Mouse (Mus musculus) heart, embryonic 12.5 days (tissue): ENCODE measurements at regions not wholly inside any gene's neighbourhood (a gene's known extent, or its start where the extent isn't known, plus 50 kb on each side); places are given as distances from the start of the nearest gene placed in this dataset.

Source experiments
- ATAC-seq: fragments of 200-750 bp; cut with Nextera tagmentation; 2 replicates; pipeline ENCODE4 v1.8.0; 2017; ENCODE audit warnings: moderate TSS enrichment, moderate library complexity; ENCODE audit not compliant: insufficient number of reproducible peaks, low FRiP score
- H3K27ac ChIP-seq: fragments of 300-500 bp; sonication (generic); 2 replicates; pipeline ENCODE4 v1.5.1; 2016; ENCODE audit warnings: mild to moderate bottlenecking, moderate library complexity; ENCODE audit not compliant: poor library complexity, severe bottlenecking
- H3K27me3 ChIP-seq: fragments of 300-500 bp; sonication (generic); replicated peaks from 2 replicates; pipeline ENCODE4 v1.6.1; 2016; ENCODE audit warnings: mild to moderate bottlenecking, moderate library complexity
- H3K36me3 ChIP-seq: fragments of 300-500 bp; sonication (generic); 2 replicates; pipeline ENCODE4 v1.6.1; 2016; ENCODE audit warnings: mild to moderate bottlenecking, moderate library complexity
- H3K4me1 ChIP-seq: fragments of 300-500 bp; sonication (generic); replicated peaks from 2 replicates; pipeline ENCODE4 v1.6.1; 2016; ENCODE audit warnings: mild to moderate bottlenecking
- H3K4me2 ChIP-seq: fragments of 300-500 bp; sonication (generic); 2 replicates; pipeline ENCODE4 v1.6.1; 2016; ENCODE audit warnings: mild to moderate bottlenecking, moderate library complexity
- H3K4me3 ChIP-seq: fragments of 300-500 bp; sonication (generic); 2 replicates; pipeline ENCODE4 v1.5.1; 2016; ENCODE audit warnings: mild to moderate bottlenecking
- H3K9ac ChIP-seq: fragments of 300-500 bp; sonication (generic); 2 replicates; pipeline ENCODE4 v1.6.1; 2016; ENCODE audit warnings: mild to moderate bottlenecking, moderate library complexity
- H3K9me3 ChIP-seq: fragments of 300-500 bp; sonication (generic); replicated peaks from 2 replicates; pipeline ENCODE4 v1.6.1; 2016; ENCODE audit warnings: mild to moderate bottlenecking, moderate library complexity
- WGBS: fragments of 180-500 bp; shearing (Covaris S2); methylation state at CpG from one replicate; pipeline ENCODE4 v1.1.7; 2016; 5-methylcytosine and 5-hydroxymethylcytosine counted together

GRCm38 (mm10) chr15:62170337-62170736 lies 1247.5 kb upstream of the A1bg start:
- no peak overlapping the region for H3K4me3 ChIP-seq
- no peak overlapping the region for H3K4me2 ChIP-seq
- H3K27ac ChIP-seq = no peak overlapping the region
- H3K9ac ChIP-seq = no peak overlapping the region
- H3K36me3 ChIP-seq = no peaks in the 10 kb centered on the region
- peaks cover 14% of the 10 kb centered on the region for H3K4me1 ChIP-seq
- no peak for ATAC-seq
- WGBS = 88% methylated on average over 4 of the region's 4 CpGs
- H3K27me3 ChIP-seq = no peaks in the 10 kb centered on the region
- H3K9me3 ChIP-seq = no peaks in the 10 kb centered on the region

- Histone ChIP-seq H3K4me2 (no peak overlapping the region), H3K4me1 (peaks cover 14% of the 10 kb centered on the region), H3K4me3 (no peak overlapping the region), H3K27ac (no peak overlapping the region), H3K36me3 (no peaks in the 10 kb centered on the region), H3K9ac (no peak overlapping the region), H3K27me3 (no peaks in the 10 kb centered on the region), H3K9me3 (no peaks in the 10 kb centered on the region)
- ATAC-seq = no peak
- WGBS = 89% methylated on average over 3 of the region's 3 CpGs
Measured at GRCm38 (mm10) chr15:62169591-62170019, 1246.8 kb upstream of the A1bg start.

- WGBS = 91% methylated on average over 8 of the region's 8 CpGs
Measured at GRCm38 (mm10) chr15:62168958-62169590, 1246.3 kb upstream of the A1bg start.

GRCm38 (mm10) chr15:62168522-62168921 lies 1245.7 kb upstream of the A1bg start:
- Histone ChIP-seq H3K9ac (no peak overlapping the region), H3K4me3 (no peak overlapping the region), H3K27me3 (no peaks in the 10 kb centered on the region), H3K4me2 (no peak overlapping the region), H3K27ac (no peak overlapping the region), H3K4me1 (peaks cover 8% of the 10 kb centered on the region; the same call in 1 of the 2 replicates), H3K9me3 (no peaks in the 10 kb centered on the region), H3K36me3 (no peaks in the 10 kb centered on the region)
- 89% methylated on average over 2 of the region's 2 CpGs for WGBS
- no peak for ATAC-seq

More at GRCm38 (mm10) chr15:62168958-62169590, 1246.3 kb upstream of the A1bg start:
- no peak overlapping the region for H3K4me2 ChIP-seq
- no peak overlapping the region for H3K4me3 ChIP-seq
- H3K36me3 ChIP-seq = no peaks in the 10 kb centered on the region
- H3K9ac ChIP-seq = no peak overlapping the region
- H3K4me1 ChIP-seq = peaks cover 12% of the 10 kb centered on the region
- no peak for ATAC-seq
- no peaks in the 10 kb centered on the region for H3K9me3 ChIP-seq
- H3K27me3 ChIP-seq = no peaks in the 10 kb centered on the region
- no peak overlapping the region for H3K27ac ChIP-seq

- H3K27me3 ChIP-seq = no peaks in the 10 kb centered on the region
- no peak overlapping the region for H3K27ac ChIP-seq
- 88% methylated on average over 5 of the region's 5 CpGs for WGBS
- no peak for ATAC-seq
- H3K4me2 ChIP-seq = no peak overlapping the region
- no peaks in the 10 kb centered on the region for H3K9me3 ChIP-seq
- H3K4me1 ChIP-seq = peaks cover 8% of the 10 kb centered on the region
- no peaks in the 10 kb centered on the region for H3K36me3 ChIP-seq
- H3K4me3 ChIP-seq = no peak overlapping the region
- H3K9ac ChIP-seq = no peak overlapping the region
Measured at GRCm38 (mm10) chr15:62166786-62167185, 1244.0 kb upstream of the A1bg start.

GRCm38 (mm10) chr15:62165826-62166500 lies 1243.2 kb upstream of the A1bg start:
- H3K4me2 ChIP-seq = no peak overlapping the region

GRCm38 (mm10) chr15:62164766-62165410 lies 1242.1 kb upstream of the A1bg start:
- Histone ChIP-seq H3K27me3 (no peaks in the 10 kb centered on the region), H3K27ac (no peak overlapping the region), H3K9me3 (no peaks in the 10 kb centered on the region), H3K36me3 (no peaks in the 10 kb centered on the region), H3K4me2 (no peak overlapping the region), H3K4me1 (peaks cover 9% of the 10 kb centered on the region), H3K9ac (no peak overlapping the region), H3K4me3 (no peak overlapping the region)
- ATAC-seq = no peak
- WGBS = 90% methylated on average over 9 of the region's 9 CpGs

More at GRCm38 (mm10) chr15:62165826-62166500, 1243.2 kb upstream of the A1bg start:
- H3K27ac ChIP-seq = no peak overlapping the region
- ATAC-seq = no peak
- H3K27me3 ChIP-seq = no peaks in the 10 kb centered on the region
- no peaks in the 10 kb centered on the region for H3K9me3 ChIP-seq
- no peak overlapping the region for H3K4me3 ChIP-seq
- H3K9ac ChIP-seq = no peak overlapping the region
- H3K4me1 ChIP-seq = peaks cover 9% of the 10 kb centered on the region
- H3K36me3 ChIP-seq = no peaks in the 10 kb centered on the region
- 90% methylated on average over 10 of the region's 10 CpGs for WGBS

- 60% methylated on average over 5 of the region's 5 CpGs for WGBS
- H3K27ac ChIP-seq = no peak overlapping the region
- H3K4me2 ChIP-seq = no peak overlapping the region
- peaks cover 15% of the 10 kb centered on the region for H3K4me1 ChIP-seq
- H3K9me3 ChIP-seq = no peaks in the 10 kb centered on the region
- H3K36me3 ChIP-seq = no peaks in the 10 kb centered on the region
- no peaks in the 10 kb centered on the region for H3K27me3 ChIP-seq
- no peak overlapping the region for H3K9ac ChIP-seq
- no peak for ATAC-seq
- no peak overlapping the region for H3K4me3 ChIP-seq
Measured at GRCm38 (mm10) chr15:62163203-62163602, 1240.4 kb upstream of the A1bg start.

GRCm38 (mm10) chr15:62162648-62163194 lies 1239.9 kb upstream of the A1bg start:
- 75% methylated on average over 4 of the region's 4 CpGs for WGBS
- ATAC-seq = no peak
- Histone ChIP-seq H3K9ac (no peak overlapping the region), H3K9me3 (no peaks in the 10 kb centered on the region), H3K4me1 (peaks cover 15% of the 10 kb centered on the region), H3K27ac (peak overlapping the region; percentile 2; the same call in 1 of the 2 replicates), H3K36me3 (no peaks in the 10 kb centered on the region), H3K4me2 (no peak overlapping the region), H3K4me3 (no peak overlapping the region), H3K27me3 (no peaks in the 10 kb centered on the region)

- Histone ChIP-seq H3K36me3 (no peaks in the 10 kb centered on the region), H3K27me3 (no peaks in the 10 kb centered on the region), H3K27ac (peak overlapping the region; percentile 2; the same call in 1 of the 2 replicates), H3K4me1 (peaks cover 15% of the 10 kb centered on the region), H3K9ac (no peak overlapping the region), H3K9me3 (no peaks in the 10 kb centered on the region), H3K4me2 (peak overlapping the region; percentile 1; the same call in 1 of the 2 replicates), H3K4me3 (no peak overlapping the region)
- no peak for ATAC-seq
- WGBS = 39% methylated on average over 8 of the region's 8 CpGs
Measured at GRCm38 (mm10) chr15:62161975-62162647, 1239.3 kb upstream of the A1bg start.

GRCm38 (mm10) chr15:62161061-62161460 lies 1238.2 kb upstream of the A1bg start:
- H3K4me3 ChIP-seq = no peak overlapping the region
- H3K36me3 ChIP-seq = no peaks in the 10 kb centered on the region
- H3K9ac ChIP-seq = no peak overlapping the region
- H3K4me2 ChIP-seq = no peak overlapping the region
- no peak for ATAC-seq
- peaks cover 15% of the 10 kb centered on the region for H3K4me1 ChIP-seq
- H3K27ac ChIP-seq = no peak overlapping the region
- no peaks in the 10 kb centered on the region for H3K27me3 ChIP-seq
- WGBS = 87% methylated on average over 8 of the region's 8 CpGs
- H3K9me3 ChIP-seq = no peaks in the 10 kb centered on the region
